Mouse (Mus musculus) liver, embryonic 14.5 days (tissue): ENCODE measurements at regions not wholly inside any gene's neighbourhood (a gene's known extent, or its start where the extent isn't known, plus 50 kb on each side); places are given as distances from the start of the nearest gene placed in this dataset.

ENCODE experiments used
- CTCF ChIP-seq: IDR thresholded peaks from 2 replicates; pipeline ENCODE4 v1.5.1; 2016; ENCODE audit warnings: antibody characterized with exemption, low read depth, control low read depth
- EP300 ChIP-seq: IDR thresholded peaks from 2 replicates; pipeline ENCODE4 v1.6.1; 2016; ENCODE audit warnings: antibody characterized with exemption, low read depth

GRCm38 (mm10) chr10:98829051-98829450 is 85.2 kb upstream of the Atp2b1 start:
- TF ChIP-seq CTCF (no peak), EP300 (no peak)
